Mouse (Mus musculus) ovary, postnatal 10 days (tissue): ENCODE results near the gene Cacna1c.

Source experiments
- DNase-seq: peaks from one replicate; pipeline ENCODE4 v3.0.0; 2022; ENCODE audit warnings: low spot score

Gene Cacna1c

DNA sequence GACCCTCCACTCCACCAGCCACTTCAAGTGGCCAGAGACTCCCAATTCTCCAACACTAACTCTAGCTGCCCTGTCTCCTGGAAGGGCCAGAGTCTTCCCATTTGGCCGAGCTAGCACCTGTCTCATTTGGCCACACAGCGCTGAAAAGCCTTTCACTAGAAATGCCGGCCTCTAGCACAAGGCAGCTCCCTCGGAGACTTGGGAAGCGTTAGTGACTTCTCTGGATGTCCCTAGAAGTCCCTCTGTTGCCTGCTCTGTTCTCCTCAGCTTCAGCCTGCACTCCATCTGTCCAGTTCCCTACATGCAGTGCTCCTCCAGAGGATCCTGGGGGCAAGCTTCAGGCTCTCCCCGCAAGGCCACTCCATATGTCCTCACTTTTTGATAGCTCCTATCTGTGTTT, 101.1 kb downstream of the Cacna1c start:
- DNase-seq: no peak

DNA sequence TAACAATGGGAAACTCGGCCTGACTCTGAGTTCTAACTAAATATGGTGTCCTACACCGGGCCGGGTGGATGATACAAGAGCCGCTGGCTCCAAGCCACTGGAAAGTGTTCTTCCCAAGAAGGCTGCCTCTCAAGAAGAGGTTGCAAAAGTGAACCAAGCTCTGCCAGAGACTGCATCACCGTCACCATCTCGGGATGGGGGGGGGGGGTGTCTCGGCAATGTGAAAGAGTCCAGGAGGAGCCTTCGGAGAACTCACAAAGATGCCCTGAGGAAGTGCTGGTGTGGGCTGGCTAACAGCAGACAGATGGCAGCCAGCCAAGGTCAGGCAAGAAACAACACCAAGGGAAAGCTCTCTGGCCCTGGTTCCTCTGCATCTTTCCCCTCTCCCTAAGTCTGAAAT, 107.0 kb downstream of the Cacna1c start:
- DNase-seq: no peak

DNA sequence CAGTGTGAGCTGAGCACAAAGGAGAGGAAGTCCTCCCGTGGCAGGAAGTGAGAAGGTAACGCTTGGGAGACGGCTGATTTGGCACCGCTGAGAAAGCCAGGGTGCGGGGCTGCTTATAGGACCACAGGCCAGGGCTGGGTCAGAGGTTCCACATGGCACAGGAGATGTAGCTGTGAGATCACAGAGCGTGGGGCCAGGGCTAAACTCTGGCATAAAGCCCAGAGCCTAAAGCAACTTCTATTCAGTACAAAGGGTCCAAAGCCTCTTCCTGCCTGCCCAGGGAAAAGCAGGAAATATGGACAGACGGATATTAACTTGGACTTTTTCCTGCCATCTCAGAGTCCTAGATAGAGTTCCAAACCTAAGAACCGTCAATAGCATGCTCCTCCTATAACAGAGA, 107.8 kb downstream of the Cacna1c start:
- no peak for DNase-seq

DNA sequence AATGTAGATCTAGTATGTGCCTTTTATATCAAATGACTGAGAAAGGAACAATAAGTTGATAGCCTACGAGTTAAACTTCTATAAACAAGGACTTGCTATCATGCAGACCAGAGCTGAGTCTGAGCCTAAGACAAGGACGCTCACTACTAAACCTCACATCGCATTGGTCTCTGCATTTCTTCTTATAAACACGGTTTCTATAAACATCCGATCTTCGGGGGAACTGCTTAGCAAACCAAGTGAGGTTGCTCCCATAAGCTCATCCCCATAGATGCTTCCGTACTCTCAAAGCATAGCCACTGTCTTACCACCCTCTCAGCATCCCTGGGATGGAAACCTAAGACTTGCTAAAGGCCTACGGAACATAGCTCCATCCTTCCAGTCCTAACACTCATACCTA, 108.3 kb downstream of the Cacna1c start:
- no peak for DNase-seq

DNA sequence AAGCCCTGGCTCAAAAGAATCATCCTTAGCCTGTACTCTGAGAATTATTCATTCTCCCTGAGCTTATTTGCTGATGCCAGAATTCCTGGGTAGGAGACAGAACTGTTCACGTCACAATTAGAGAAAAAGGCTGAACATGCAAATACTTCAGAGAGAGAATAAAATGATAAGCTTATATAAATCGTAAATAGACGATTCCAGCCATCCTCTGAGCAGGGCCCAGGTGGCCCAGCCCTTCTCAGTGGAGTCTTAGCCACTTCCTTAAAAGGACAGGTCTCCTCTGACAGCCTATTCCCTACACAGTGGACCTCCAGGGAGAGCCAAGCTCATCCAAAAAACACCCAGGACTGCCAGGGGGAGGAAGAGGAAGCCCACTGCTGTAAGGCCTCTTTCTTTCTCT, 110.4 kb downstream of the Cacna1c start:
- DNase-seq: no peak

DNA sequence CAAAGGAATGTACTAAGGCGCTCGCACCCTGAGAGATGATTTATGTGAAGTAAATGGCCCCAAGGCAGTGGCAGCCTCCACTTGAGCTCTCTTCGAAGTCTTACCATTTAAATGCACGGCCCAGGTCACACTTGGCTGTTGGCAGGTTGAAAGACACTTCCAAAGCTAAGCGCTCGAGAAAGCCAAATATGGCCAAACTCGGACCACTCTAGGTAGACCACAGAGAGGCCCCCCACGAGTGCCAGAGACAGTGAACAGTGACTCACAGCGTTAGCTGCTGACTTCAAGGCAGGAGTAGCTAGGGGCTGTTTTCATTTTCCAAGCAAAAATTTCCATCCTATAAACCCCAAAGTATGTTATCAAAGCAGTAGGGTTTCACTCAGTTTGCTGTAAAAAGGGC, 111.7 kb downstream of the Cacna1c start:
- no peak for DNase-seq

DNA sequence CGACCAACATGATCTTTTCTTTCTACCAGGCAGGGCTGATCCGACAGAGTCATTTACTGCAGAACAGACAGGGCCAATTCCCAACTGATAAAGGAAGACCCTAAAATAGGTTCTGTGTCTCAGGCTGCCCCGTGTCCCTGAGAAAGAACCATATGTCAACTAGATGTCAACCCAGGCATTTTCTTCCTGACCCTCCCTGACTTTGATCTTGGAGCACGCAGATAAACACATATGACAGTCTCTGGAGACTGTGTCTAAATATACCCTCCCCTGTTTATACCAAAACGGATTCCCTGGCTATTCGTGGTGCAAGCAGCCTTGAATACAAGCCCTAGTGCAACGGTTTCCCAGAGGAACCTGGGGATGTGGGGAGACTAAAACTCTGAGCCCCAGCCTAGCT, 112.7 kb downstream of the Cacna1c start:
- DNase-seq: no peak

DNA sequence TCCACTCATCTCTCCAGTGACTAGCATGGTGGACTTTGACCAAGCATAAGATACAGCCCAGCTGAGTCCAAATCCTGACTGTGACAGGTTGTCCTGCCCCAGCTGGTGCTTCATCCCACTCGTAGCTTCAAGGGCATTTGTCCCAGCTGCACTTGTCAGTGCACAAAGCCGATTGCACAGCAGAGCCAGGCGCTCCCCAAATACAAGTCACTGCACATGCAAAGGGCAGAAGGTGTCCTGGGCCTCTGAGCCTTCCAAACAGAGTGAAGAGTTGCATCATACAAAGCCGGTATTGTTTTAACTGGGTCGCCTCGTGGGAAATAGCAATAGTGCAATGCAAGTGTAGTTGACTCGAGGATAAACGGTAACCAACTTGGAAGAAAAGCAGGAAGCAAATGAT, 113.6 kb downstream of the Cacna1c start:
- DNase-seq: no peak

DNA sequence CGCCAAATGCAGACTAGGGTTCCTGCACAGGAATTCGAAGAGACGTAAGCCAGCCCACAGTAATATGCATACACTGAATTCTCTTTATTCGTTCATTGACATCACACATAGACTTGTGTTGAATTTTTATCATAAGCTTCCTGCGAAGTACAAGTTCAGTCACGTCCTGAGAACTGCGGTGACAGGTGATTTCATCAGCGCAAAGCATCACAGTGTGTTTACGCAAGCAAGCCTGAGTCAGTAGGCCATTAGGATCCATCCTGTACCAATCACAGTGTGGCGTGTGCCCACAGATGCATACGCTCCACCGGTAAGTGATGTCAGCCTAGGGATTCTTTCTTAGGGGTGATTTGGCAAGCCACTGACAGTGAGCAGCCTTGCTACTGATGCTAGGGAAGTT, 114.6 kb downstream of the Cacna1c start:
- no peak for DNase-seq

DNA sequence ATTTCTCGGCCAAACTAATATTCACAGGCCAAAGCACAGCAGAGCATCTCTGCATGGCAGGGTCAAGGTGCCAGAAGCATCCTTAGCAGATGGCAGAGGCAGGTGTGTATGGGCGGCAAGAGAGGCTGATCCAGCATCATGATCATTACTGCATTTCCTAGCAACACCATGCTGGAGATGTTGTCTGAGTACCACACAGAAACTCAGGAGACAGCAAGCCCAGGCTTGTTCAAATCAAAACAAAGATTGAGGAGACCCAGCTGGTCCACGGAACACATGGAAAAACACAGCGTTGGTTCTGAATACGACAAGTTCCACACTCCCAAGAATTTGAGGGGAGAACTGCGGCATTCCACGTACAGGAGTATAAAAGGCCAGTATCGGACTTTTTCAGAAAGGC, 116.6 kb downstream of the Cacna1c start:
- DNase-seq: no peak

DNA sequence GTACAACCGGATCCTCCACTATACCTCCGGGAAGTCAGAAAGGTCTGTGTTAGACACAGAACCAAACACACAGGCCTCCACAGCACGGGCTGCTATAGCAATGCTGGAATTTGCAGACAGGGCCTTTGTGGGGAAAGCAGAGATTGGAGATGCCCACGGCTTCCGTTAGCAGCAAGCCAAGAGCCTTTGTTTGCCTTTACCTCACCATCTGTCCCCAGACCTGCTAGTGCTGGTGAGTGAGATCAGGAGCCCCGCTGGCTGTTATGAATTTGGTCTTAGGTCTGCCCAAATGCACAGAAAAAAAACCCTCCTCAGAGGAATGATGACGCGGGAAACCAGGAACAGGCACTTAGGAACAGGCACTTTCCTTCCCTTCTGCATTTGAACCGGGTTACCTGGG, 117.3 kb downstream of the Cacna1c start:
- DNase-seq: no peak

DNA sequence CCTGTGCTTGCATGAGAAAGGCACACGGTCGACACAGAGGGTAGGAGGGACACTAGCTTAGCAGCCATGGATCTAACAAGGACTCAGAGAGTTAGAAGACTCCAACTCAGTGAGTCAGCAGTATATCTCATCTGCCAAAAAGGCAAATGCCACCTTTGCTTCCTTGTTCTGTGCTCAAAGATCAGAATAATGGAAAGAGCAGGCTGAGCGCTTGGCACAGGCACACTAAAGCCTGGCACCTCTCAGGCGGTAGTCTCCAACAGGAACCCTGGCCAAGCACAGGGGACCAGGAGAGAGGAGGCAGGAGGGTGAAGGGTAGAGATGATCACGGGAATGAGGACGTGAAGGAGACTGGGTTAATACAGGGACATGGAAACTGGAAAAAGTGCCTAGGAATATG, 119.0 kb downstream of the Cacna1c start:
- no peak for DNase-seq

DNA sequence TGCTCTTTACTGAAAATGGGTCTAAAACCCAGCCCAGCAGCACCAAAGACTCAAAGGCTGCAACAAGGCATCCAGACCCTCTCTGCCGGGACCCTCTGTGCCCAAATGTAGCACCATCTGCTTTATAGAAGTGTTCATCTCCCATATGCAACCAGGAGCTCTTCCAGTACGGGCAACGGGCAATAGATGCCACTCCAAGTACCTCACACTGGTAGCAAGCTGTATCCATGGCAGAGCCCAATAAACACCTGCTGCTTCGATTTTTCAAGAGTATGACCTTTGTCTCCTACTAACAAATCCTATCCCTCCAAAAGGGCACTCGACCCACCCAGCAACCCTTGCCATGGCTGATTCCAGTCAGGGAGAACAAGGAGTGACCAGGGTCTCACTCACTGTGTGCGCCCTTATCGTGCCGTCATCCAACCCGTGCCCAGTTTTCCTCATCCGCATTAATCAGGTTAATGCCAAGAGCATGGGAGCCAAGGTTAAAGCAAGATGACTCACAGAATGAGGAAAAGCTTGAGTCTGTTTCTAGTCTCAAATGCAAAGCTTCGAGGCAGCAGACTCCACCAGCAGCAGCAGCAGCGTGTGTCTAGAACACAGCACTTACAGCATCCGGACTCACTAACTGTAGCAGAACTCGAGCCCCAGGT, 122.7 kb downstream of the Cacna1c start:
- no peak for DNase-seq

DNA sequence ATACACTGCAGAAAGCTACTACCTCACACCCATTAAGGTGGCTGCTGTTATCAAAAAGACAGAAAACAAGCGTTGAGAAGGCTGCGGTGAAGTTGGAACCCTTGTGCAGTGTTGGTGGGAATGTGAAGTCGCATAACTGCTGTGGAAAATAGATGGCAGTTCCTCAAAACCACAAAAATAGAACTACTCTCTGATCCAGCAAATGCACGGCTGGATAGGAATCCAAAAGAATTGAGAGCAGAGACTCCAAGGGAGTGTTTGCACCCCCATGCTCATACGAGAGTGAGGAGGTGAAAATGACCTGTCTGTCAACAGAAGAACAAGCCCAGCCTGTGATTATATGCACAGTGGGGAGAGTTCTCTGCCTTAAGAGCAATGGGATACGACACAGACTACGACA, 123.4 kb downstream of the Cacna1c start:
- DNase-seq: no peak

DNA sequence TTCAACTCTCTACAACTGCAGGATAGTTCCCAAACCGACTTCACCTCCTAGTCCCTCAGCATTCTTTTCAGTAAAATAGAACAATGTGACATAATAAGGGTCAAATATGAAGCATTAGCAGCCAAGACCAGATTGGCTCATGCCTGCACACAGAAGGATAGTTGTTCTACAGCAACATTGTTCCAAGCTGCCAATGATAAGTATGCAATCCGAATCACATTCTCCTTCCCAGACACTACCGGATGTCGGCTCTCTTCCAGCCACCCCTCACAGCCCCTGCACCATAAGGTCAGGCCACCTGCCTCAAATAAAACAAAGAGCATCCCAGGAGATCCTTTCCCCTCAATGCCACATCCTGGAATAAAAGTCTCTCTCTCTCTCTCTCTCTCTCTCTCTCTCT, 125.4 kb downstream of the Cacna1c start:
- DNase-seq: no peak

DNA sequence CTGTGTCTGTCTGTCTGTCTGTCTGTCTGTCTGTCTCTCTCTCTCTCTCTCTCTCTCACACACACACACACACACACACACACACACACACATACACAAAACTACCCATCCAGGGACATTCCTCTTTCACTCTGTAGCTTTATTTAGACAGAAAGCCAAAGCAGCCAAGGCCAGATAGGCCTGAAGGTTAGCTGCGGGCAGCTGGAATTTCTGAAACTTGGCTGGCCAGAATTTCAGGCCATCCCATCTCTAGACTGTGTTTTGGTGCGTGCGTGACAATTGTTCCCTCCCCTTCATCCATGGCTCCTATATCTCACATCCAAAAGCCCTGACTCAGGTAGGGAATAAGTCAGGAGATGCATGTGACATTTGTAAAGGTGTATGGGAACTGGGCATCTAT, 125.9 kb downstream of the Cacna1c start:
- DNase-seq: no peak

DNA sequence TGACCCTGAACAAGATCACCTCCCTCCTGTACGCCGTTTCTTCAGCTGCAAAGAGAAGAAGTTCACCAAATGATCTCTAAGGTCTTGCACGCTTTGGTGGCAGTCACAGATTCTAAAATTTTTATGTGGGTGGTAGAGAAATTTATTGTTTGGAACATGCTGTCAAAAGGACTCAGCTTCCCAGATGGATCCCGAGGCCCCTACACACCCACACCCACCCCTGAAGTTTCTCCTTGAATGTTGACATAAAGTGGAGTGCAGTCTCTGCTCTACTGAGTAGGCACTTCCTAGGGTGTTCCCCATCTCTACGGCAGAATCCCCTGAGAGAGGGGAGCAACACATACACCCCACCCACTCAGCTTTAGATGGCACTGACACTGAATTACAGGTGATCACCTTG, 127.1 kb downstream of the Cacna1c start:
- DNase-seq: no peak

DNA sequence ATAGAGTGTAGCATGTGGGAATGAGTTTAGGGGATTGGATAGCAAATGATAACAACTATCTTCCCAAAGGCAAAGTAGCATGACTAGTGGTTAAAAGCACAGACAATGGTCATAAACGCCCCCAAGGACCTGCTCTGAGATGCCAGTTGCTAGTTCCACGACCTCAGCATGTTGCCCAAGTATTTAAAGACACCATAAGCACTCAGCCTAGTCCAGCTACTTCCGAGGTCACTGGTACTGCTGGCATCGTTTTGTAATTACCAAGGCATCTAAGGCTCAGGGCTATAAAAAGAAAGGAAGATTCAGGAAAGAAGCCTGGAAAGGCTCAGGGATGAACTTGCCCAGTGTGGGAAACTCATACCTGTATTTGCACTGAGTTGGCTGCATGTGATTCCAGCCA, 127.6 kb downstream of the Cacna1c start:
- no peak for DNase-seq

DNA sequence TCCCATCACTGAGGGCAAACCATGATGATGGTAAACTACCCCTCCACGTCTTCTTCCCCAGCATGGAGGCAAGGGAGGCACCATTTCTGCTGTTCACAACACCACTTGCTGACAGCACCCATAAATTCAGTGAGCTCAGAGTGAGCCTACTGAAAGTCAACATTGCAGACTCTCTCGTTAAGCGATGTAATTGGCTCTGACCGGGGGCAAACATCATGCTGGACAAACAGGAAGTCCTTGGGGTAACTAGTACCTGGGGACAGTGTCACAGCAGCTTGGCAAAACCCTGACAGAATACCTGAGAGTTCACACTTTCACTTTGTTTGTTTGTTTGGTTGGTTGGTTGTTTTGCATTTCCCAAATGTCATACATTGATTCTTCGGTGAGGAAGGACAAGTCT, 131.3 kb downstream of the Cacna1c start:
- no peak for DNase-seq

DNA sequence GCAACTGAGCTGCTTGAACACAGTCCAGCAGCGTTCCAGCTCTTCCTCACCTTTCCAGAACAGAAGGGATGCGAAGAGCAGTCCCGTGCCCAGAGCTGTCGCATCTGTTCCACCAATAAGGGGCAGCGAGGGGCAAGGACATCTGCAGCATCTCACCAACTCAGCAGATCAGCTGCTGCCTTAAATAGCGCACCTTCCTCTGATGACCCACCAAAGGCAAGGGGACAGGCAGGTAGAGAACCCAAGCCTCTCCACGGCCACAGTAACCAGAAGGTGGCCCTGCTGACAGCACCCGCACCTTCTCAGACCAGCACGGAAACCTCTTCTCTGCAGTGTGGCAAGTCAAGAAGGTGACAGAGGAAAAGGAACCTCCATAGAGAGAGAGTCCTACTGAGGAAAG, 131.8 kb downstream of the Cacna1c start:
- DNase-seq: no peak

DNA sequence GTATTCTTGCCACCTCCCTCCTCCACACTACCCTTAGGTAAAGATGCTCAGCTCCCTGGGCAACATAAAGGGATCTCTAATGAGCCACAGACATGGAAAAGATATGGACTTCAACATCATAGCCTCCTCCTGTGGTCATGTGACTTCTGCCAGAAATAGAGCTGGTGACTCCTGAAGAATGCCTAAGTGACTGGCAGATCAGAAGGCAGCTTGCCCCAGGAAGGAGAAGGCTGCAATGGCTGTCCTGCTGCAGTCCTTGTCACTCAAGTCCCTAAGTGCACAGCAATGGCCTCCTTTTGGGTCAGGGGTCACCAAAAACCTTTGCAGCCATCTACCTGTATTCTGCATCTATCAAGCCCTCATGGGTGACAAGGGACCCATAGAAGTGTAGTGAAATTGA, 133.5 kb downstream of the Cacna1c start:
- no peak for DNase-seq

DNA sequence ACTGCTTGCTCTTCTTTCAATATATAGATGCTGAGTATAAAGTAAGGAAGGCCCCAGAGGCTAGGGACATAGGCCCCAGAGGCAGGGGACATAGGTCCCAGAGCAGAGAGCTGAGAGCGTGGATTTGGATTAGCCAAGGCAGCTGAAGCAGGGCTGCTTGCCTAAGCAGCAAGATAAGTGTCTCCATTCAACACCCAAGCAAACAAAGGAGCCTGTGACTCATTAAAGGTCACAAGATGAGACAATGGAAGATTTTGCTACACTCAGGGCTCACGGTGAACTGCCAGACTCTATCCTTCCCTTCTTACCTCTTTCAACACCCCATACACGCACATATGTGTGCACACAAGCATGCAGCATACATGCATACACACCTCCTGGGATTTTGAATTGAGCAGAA, 137.3 kb downstream of the Cacna1c start:
- DNase-seq: no peak

DNA sequence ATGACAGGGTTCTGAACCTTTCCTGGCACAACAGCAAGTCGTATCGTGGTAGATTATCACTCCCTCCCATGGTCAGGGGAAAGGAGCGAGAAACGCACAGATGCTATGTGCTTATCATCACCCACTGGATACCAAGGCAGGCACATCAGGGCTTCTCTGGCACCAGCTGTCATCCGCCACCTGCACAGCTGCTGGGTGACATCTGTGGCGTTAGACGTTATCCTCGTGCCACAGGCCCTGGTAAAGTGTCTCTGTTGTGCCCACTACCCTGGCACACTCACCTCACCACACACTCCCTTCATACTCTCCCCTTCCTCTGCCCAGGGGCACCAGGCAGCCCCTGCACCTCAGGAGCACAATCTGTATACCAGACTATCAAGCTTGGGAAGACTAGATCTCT, 137.8 kb downstream of the Cacna1c start:
- no peak for DNase-seq

DNA sequence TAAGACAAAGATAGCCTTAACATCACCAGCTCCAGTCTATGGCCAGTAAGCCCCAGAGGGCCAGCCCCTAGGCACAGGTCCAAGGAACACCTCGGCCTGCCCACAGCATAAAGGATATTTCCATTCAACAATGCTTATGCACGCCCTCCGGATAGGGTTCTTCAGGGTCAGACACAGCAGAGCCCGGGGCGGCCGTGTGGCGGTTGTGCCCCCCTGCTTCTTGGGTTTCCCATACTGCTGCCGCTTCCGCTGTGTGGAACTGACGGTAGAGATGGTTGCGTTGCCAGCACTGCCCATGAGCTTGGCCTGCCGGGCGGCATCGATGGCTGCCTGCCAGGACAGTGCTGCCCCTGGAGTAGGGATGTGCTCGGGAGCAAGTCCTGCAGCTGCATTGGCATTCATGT, 139.1 kb downstream of the Cacna1c start:
- DNase-seq: no peak

DNA sequence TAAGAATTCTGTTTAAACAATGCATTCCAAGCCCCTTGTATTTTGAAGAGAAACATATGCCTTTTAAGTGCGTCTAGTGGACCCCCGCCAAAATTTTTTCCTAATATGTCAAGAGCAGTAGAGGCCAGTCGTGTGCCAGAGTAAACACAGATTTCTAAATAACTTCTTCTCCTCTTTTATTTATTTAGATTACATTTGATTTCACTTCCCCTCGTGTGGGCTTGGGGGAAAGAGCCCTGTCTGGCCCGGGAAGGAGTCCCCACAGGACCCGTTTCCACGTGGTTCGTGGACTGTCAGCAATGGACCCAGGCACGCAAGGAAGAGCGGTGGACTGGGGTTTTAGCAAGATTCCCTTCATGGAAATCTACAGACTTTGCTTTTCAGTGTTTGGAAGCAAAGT, 143.4 kb downstream of the Cacna1c start:
- no peak for DNase-seq
